Mouse (Mus musculus) myocyte (in vitro differentiated cells): Measurements from ENCODE around the gene G6pc2. TPM values are rescaled to one million over a fixed set of nuclear protein-coding genes. Genes with fewer than 3 reads are reported as not detected.

ENCODE experiments used
- H3K27me3 ChIP-seq: one replicate; pipeline ENCODE4 v1.6.1; 2011; ENCODE audit not compliant: control insufficient read depth, insufficient read depth, insufficient read length
- H3K36me3 ChIP-seq: one replicate; pipeline ENCODE4 v1.6.1; 2011; ENCODE audit not compliant: control insufficient read depth, insufficient read depth
- H3K4me2 ChIP-seq: one replicate; pipeline ENCODE4 v1.6.1; 2011; ENCODE audit warnings: low read depth, control low read depth
- H3K4me3 ChIP-seq: one replicate; pipeline ENCODE4 v1.5.1; 2011; ENCODE audit warnings: mild to moderate bottlenecking, control low read depth, moderate library complexity
- H3K79me2 ChIP-seq: one replicate; pipeline ENCODE4 v1.6.1; 2011; ENCODE audit not compliant: control insufficient read depth, insufficient read depth
- H3ac ChIP-seq: one replicate; pipeline ENCODE4 v1.6.1; 2011; ENCODE audit not compliant: control insufficient read depth, insufficient read length
- CEBPB ChIP-seq: IDR thresholded peaks from 2 replicates; pipeline ENCODE4 v1.6.1; 2011; ENCODE audit warnings: mild to moderate bottlenecking, moderate library complexity; ENCODE audit not compliant: poor library complexity, insufficient read depth, severe bottlenecking
- E2F4 ChIP-seq: IDR thresholded peaks from one replicate; pipeline ENCODE4 v1.6.1; 2011; ENCODE audit warnings: mild to moderate bottlenecking, control low read depth, moderate library complexity; ENCODE audit not compliant: insufficient read depth
- MAX ChIP-seq: IDR thresholded peaks from one replicate; pipeline ENCODE4 v1.6.1; 2011; ENCODE audit warnings: low read depth, mild to moderate bottlenecking, control low read depth
- MYOD1 ChIP-seq, 3 experiments: IDR thresholded peaks; one replicate each; pipeline ENCODE4 v1.6.1; 2011; ENCODE audit warnings: control low read depth in 2 of 3, low read depth in 2 of 3, mild to moderate bottlenecking in 2 of 3, moderate library complexity in 1 of 3; ENCODE audit not compliant: insufficient read length in 2 of 3, control insufficient read depth in 1 of 3
- MYOG ChIP-seq, 3 experiments: IDR thresholded peaks; one replicate each; pipeline ENCODE4 v1.6.1; 2011; ENCODE audit warnings: control low read depth in 2 of 3, low read depth in 2 of 3, mild to moderate bottlenecking in 2 of 3; ENCODE audit not compliant: insufficient read length in 2 of 3, control insufficient read depth in 1 of 3, insufficient read depth in 1 of 3
- POLR2A ChIP-seq: IDR thresholded peaks from one replicate; pipeline ENCODE4 v1.6.1; 2011; ENCODE audit warnings: low read depth, mild to moderate bottlenecking, control low read depth, moderate library complexity; ENCODE audit not compliant: insufficient read length
- POLR2AphosphoS2 ChIP-seq: IDR thresholded peaks from one replicate; pipeline ENCODE4 v1.6.1; 2011; ENCODE audit warnings: low read depth, control low read depth; ENCODE audit not compliant: insufficient read length
- REST ChIP-seq: IDR thresholded peaks from one replicate; pipeline ENCODE4 v1.6.1; 2011; ENCODE audit warnings: mild to moderate bottlenecking, control low read depth, moderate library complexity; ENCODE audit not compliant: insufficient read depth, insufficient read length
- SRF ChIP-seq: IDR thresholded peaks from one replicate; pipeline ENCODE4 v1.6.1; 2011; ENCODE audit warnings: low read depth; ENCODE audit not compliant: control insufficient read depth, insufficient read length
- TCF12 ChIP-seq: IDR thresholded peaks from one replicate; pipeline ENCODE4 v1.6.1; 2011; ENCODE audit warnings: mild to moderate bottlenecking, control low read depth; ENCODE audit not compliant: poor library complexity, insufficient read depth, severe bottlenecking
- TCF3 ChIP-seq: IDR thresholded peaks from one replicate; pipeline ENCODE4 v1.6.1; 2011; ENCODE audit warnings: low read depth, control low read depth; ENCODE audit not compliant: insufficient read length
- USF1 ChIP-seq: IDR thresholded peaks from one replicate; pipeline ENCODE4 v1.6.1; 2011; ENCODE audit warnings: low read depth, mild to moderate bottlenecking, control low read depth, moderate library complexity
- polyA plus RNA-seq: library from polyadenylated mRNA; unstranded; fragments of >200 nt; fragmentation: generic; extraction: Trizol; gene quantifications from one replicate; pipeline ENCODE4 v1.2.1, GENCODE M21; 2012; ENCODE audit warnings: missing spikeins

The G6pc2 gene
- not detected for polyA plus RNA-seq

- TF ChIP-seq POLR2AphosphoS2 (no peak), POLR2A (no peak), SRF (no peak), TCF3 (no peak), MYOD1 (IDR thresholded peaks at IDR 0.05; ENCODE audit: control insufficient read depth in 1 of 3, insufficient read length in 2 of 3, low read depth in 2 of 3) (no peak), TCF12 (no peak), E2F4 (no peak), REST (no peak), CEBPB (no peak), USF1 (no peak)
- Histone ChIP-seq H3K4me2 (no peak within 1 kb of the TSS), H3K79me2 (no peaks in the 10 kb centered on the region), H3K4me3 (no peak within 1 kb of the TSS), H3ac (no peak within 1 kb of the TSS), H3K36me3 (no peaks in the 10 kb centered on the region), H3K27me3 (no peaks in the 10 kb centered on the region)
Measured at GRCm38 (mm10) chr2:69210773-69211172, at the start of gene G6pc2. Gene G6pc2 (plus strand): TSS chr2:69211073.

- H3K4me3 ChIP-seq, result no peak overlapping the region
- H3K36me3 ChIP-seq, result no peaks in the 10 kb centered on the region
- no peak overlapping the region for H3ac ChIP-seq
- no peaks in the 10 kb centered on the region for H3K27me3 ChIP-seq
- TF ChIP-seq MYOD1 (IDR thresholded peaks at IDR 0.05; ENCODE audit: control insufficient read depth in 1 of 3, insufficient read length in 2 of 3, low read depth in 2 of 3) (peak in 2 of 3 experiments; percentile 70 to 75), TCF12 (peak; percentile 30), SRF (no peak), USF1 (no peak), CEBPB (no peak), POLR2A (no peak), MYOG (IDR thresholded peaks at IDR 0.05; ENCODE audit: control insufficient read depth in 1 of 3, insufficient read depth in 1 of 3, insufficient read length in 2 of 3, low read depth in 2 of 3) (no peak), TCF3 (no peak)
- H3K79me2 ChIP-seq, result no peaks in the 10 kb centered on the region
- peak overlapping the region; percentile 50 for H3K4me2 ChIP-seq
Measured at GRCm38 (mm10) chr2:69170395-69171077, 40.3 kb upstream of the G6pc2 start.

GRCm38 (mm10) chr2:69175296-69175695 lies 35.6 kb upstream of the G6pc2 start:
- Histone ChIP-seq H3ac (no peak overlapping the region), H3K79me2 (no peaks in the 10 kb centered on the region), H3K36me3 (no peaks in the 10 kb centered on the region), H3K4me3 (no peak overlapping the region), H3K4me2 (no peak overlapping the region), H3K27me3 (no peaks in the 10 kb centered on the region)
- TF ChIP-seq MAX, result no peak

- H3K27me3 ChIP-seq, result no peaks in the 10 kb centered on the region
- no peak overlapping the region for H3ac ChIP-seq
- H3K79me2 ChIP-seq, result no peaks in the 10 kb centered on the region
- no peaks in the 10 kb centered on the region for H3K36me3 ChIP-seq
- TF ChIP-seq MAX (no peak), TCF12 (no peak), CEBPB (no peak), E2F4 (no peak), REST (no peak), POLR2A (no peak), TCF3 (no peak), MYOD1 (IDR thresholded peaks at IDR 0.05; ENCODE audit: control insufficient read depth in 1 of 3, insufficient read length in 2 of 3, low read depth in 2 of 3) (no peak), SRF (no peak), POLR2AphosphoS2 (no peak), MYOG (IDR thresholded peaks at IDR 0.05; ENCODE audit: control insufficient read depth in 1 of 3, insufficient read depth in 1 of 3, insufficient read length in 2 of 3, low read depth in 2 of 3) (no peak), USF1 (no peak)
- H3K4me3 ChIP-seq, result no peak overlapping the region
- H3K4me2 ChIP-seq, result no peak overlapping the region
Measured at GRCm38 (mm10) chr2:69179721-69180120, 31.2 kb upstream of the G6pc2 start.

GRCm38 (mm10) chr2:69187990-69188389 lies 22.9 kb upstream of the G6pc2 start:
- Histone ChIP-seq H3ac (no peak overlapping the region), H3K4me2 (no peak overlapping the region)
- no peak for TF ChIP-seq MYOG (IDR thresholded peaks at IDR 0.05; ENCODE audit: control insufficient read depth in 1 of 3, insufficient read depth in 1 of 3, insufficient read length in 2 of 3, low read depth in 2 of 3)
- no peak for TF ChIP-seq POLR2A

More at GRCm38 (mm10) chr2:69187990-69188389, 22.9 kb upstream of the G6pc2 start:
- no peaks in the 10 kb centered on the region for H3K79me2 ChIP-seq
- H3K4me3 ChIP-seq, result no peak overlapping the region
- H3K36me3 ChIP-seq, result peaks cover 2% of the 10 kb centered on the region
- no peaks in the 10 kb centered on the region for H3K27me3 ChIP-seq
